Mouse (Mus musculus): ENCODE results near the gene Dglucy.

The Dglucy gene

DNA sequence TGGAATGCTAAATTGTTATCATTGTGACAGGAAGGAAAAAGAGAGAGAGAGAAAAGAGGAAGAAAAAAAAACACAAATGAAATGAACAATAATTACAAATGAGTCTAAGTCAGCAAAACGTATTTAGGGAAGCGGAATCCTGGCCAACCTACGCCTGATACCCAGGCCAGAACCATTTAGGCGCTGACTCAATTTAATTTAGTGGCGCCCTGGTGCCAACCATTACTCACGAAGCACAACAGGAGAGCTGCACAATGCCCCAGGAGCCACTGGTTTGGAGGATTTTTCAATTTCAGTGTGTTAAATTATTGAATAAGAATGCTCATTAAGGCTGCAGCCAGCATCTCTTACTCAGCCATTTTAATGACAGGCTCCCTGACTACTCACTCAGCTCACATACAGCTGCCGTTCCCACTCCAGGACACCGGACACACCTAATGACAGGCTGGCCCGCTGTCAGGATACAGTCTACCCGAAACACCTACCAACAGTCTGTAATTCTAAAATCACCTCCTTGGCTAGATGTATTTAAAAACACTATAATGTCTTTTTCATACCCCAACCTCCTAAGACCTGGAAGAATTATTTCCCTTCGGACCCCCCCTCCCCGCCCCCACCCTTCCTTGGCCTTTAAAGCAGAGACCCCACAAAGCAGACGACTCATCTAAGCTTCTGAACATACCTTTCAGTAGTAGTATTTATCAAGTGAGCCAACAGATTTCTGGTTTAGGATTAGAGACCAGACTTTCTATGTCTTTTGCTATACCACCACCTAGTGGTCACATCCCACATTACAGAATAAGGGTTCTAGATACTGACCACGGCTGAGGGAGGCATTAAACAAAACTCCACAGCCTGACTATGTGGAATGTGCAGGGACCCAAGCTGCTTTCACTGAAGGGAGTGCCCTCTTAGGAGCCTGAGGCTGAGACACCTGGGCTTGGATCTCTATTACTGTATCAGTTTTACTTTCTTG lies 147.1 kb downstream of the Dglucy start:
- DNase-seq (ENCODE audit: extremely low spot score, low spot score), result peak; percentile 39

- no peak for DNase-seq (ENCODE audit: extremely low spot score, low spot score)
Observed at GRCm38 (mm10) chr12:100928286-100928685, 149.4 kb downstream of the Dglucy start.

DNA sequence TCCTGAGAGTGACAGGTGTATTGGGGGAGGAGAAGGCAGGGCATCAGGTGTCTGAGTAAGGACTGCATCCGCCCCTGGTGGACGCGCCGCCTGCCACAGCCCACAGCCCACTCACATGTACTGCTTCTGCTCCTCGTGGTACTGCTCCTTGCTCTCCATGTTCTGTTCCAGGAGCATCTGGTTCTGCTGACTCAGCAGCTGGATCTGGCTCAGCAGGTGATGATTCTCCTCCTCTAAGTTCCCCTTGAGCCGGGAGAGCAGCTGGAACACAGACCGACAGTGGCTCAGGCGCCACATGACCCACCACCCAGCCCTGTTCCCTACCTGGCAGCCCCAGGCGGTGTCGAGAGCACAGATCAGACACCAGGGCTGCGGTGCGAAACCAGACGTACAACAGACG lies 152.8 kb downstream of the Dglucy start:
- DNase-seq (ENCODE audit: extremely low spot score, low spot score), result no peak

- no peak for DNase-seq (ENCODE audit: extremely low spot score, low spot score)
Observed at GRCm38 (mm10) chr12:100934796-100935195, 155.9 kb downstream of the Dglucy start.

DNA sequence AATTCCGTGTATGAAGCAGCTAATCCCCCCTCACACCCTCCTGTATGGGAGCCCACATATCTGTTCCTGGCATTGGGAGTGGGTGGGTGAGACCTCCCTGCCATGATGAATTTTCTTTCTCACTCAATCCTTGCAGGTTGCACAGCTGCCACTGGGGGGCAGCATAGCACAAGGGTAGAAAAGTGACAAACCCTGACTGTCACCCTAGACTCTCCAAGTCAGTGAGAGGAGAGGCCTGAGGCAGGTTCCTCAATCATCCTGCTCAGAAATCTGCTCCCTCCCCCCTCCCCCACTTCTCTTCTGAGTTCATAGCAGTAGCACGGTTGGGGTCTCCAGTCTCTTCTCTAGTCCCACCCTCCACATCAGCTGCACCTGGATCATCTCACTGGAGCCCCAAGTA lies 157.3 kb downstream of the Dglucy start:
- peak; percentile 80 for DNase-seq (ENCODE audit: extremely low spot score, low spot score)

DNA sequence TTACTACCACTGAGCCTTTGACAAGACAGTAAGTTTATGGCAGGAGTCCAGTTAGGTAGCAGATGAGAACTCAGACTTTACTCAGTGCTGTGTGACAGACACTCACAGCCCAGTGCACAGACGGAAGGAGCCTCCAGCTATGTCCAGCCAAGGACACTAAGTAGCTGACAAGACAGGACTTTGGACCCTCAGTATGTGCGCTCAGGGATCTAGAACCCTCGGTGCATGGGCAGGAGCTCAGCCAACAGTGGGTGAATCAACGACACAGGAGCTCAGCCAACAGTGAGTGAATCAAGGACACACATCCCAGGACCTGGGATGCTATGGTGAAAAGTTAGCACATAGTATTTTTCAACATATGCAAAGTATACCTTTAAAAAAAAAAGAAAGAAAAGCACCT lies 157.9 kb downstream of the Dglucy start:
- DNase-seq (ENCODE audit: extremely low spot score, low spot score), result no peak

GRCm38 (mm10) chr12:100937441-100938360 lies 158.8 kb downstream of the Dglucy start:
- no peak for DNase-seq (ENCODE audit: extremely low spot score, low spot score)

DNA sequence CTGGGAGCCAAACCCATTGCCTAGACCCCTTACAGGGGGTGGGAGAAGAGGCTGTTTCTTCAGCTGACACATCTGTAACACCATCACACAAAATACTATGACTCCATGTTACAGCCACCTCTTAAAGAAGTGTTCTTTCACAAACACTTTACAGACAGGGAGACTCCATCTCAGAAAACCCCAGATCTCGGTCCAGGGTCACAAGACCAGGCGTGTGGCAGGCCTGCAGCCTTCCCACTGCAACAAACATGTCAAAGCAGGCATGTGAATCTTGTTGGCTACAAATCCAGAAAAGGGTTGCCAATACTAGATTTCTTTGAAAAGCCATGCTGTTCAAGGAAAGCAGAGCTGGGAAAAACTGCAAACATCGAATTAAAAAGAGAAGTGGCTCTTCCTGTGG lies 162.5 kb downstream of the Dglucy start:
- DNase-seq (ENCODE audit: extremely low spot score, low spot score), result no peak

DNA sequence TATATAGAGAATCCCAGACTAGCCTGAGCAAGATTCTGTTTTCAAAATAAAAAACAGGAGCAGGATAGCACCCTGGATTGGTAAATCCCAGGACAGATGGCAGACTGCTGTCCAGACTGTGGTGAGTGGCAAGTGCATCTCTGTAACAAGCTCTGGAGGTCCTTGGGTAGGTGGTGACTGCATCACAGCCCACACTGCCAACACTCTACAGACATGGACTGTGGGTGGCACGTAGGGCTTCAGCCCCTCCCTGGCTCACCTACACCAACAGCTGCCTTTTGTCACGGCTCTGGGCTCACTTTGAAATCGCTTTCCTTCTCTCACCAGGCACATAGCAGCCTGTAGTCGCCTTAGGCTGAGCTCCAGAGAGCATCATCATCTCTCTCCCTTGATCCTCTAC lies 164.3 kb downstream of the Dglucy start:
- no peak for DNase-seq (ENCODE audit: extremely low spot score, low spot score)

- no peak for DNase-seq (ENCODE audit: extremely low spot score, low spot score)
Observed at GRCm38 (mm10) chr12:100944921-100945336, 166.1 kb downstream of the Dglucy start.

- no peak for DNase-seq (ENCODE audit: extremely low spot score, low spot score)
Observed at GRCm38 (mm10) chr12:100945501-100945900, 166.6 kb downstream of the Dglucy start.

DNA sequence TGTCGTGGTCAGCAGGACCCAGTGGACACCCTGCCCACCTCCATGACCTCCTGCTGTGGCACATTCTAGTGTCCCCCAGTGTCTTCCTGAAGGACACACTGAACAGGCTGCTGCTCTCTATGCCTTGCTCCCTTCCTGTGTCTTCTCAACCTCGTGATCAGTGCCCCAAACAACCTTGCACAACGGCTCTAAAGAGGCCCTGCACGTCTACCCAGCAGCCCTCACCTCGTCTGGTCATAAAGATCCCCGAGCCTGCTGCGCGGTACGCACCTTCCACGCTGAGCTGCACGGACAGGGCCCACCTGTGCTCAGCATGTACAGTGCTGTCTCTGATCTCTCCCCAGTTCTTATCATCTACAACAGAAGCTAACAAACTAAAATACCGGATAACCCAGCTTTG lies 167.1 kb downstream of the Dglucy start:
- no peak for DNase-seq (ENCODE audit: extremely low spot score, low spot score)
